Mouse (Mus musculus): ENCODE results near the gene Fgfr2.

DNA sequence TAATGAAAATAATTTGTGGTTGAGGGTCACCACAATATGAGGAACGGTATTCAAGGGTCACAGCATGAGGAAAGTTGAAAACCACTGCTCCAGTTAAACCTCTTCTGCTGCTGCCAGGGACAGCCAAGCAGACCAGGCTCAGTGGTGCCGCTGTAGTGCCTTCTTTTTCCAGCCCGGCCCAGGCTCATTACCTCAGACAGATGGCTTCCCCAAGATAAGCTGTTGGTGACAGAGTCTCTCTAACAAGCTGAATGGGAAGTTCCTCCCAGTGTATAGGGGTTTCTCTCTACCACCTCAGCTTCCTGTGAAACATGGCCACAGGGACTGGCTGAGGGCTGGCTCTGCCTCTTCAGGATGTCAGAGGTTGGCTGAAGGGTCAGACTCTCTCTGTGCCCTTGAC is 1152.9 kb downstream of the Fgfr2 start:
- TF ChIP-seq CTCF (IDR thresholded peaks at IDR 0.05; ENCODE audit: insufficient read depth, low read length) (no peak), POLR2A (IDR thresholded peaks at IDR 0.05; ENCODE audit: borderline replicate concordance, extremely low read depth, low read depth, low read length) (no peak)
